In genomic region chr13:52253138-52253537, GRCm38 (mm10) we compare ENCODE assay signal across 9 mouse cellular contexts.
DNase-seq lines count a peak whose midpoint lies in the region; ATAC-seq and TF ChIP-seq lines count a peak whose summit lies in the region.
"Had no signal": no experiment of that assay in that cellular context is flagged by ENCODE, and none has a peak within 500 bp of the region (broad histone marks: within the 10 kb centered on the region; RNA-seq: fewer than 3 reads in every experiment).

No protein-coding gene starts in this region.

- no peaks in the 10 kb centered on the region for H3K27me3 ChIP-seq in heart, embryonic 10.5 days (ENCODE audit: insufficient read depth, poor library complexity, severe bottlenecking)
- H3K27me3 ChIP-seq in forebrain, embryonic 14.5 days (replicated peaks; ENCODE audit: control insufficient read depth, insufficient read depth, low read length) = 0 out of 2 replicates have a peak, but pooled peaks cover 2% of the 10 kb centered on the region
- no peaks in the 10 kb centered on the region for H3K27me3 ChIP-seq in limb, embryonic 10.5 days (ENCODE audit: low read depth, poor library complexity, severe bottlenecking)
- H3K27me3 ChIP-seq in neural tube, embryonic 13.5 days = peaks cover 13% of the 10 kb centered on the region
- H3K27me3 ChIP-seq: neural tube, embryonic 12.5 days had no signal

- WGBS in heart, embryonic 10.5 days = 31% methylated on average over 8 of the region's 8 CpGs
- 32% methylated on average over 8 of the region's 8 CpGs for WGBS in forebrain, embryonic 14.5 days
- 31% methylated on average over 8 of the region's 8 CpGs for WGBS in limb, embryonic 10.5 days
- 33% methylated on average over 8 of the region's 8 CpGs for WGBS in neural tube, embryonic 13.5 days

- peak; percentile 48; the same call in 1 of the 2 replicates for ATAC-seq in forebrain, embryonic 14.5 days
- peak; percentile 59; the same call in 1 of the 2 replicates for ATAC-seq in neural tube, embryonic 13.5 days (ENCODE audit: low read depth)

- no peaks in the 10 kb centered on the region for H3K36me3 ChIP-seq in heart, embryonic 10.5 days
- no peaks in the 10 kb centered on the region for H3K36me3 ChIP-seq in forebrain, embryonic 14.5 days (ENCODE audit: control insufficient read depth, insufficient read depth, low read length)
- H3K36me3 ChIP-seq in limb, embryonic 10.5 days = no peaks in the 10 kb centered on the region
- H3K36me3 ChIP-seq in neural tube, embryonic 13.5 days = no peaks in the 10 kb centered on the region
- H3K36me3 ChIP-seq: neural tube, embryonic 12.5 days had no signal

- H3K4me3 ChIP-seq in heart, embryonic 10.5 days = no peak overlapping the region
- H3K4me3 ChIP-seq in forebrain, embryonic 14.5 days (ENCODE audit: low read depth, low read length) = no peak overlapping the region
- H3K4me3 ChIP-seq in limb, embryonic 10.5 days = no peak overlapping the region
- no peak overlapping the region for H3K4me3 ChIP-seq in neural tube, embryonic 13.5 days
- H3K4me3 ChIP-seq: neural tube, embryonic 12.5 days had no signal

- no peak overlapping the region for H3K4me2 ChIP-seq in forebrain, embryonic 14.5 days (ENCODE audit: low read length)
- no peak overlapping the region for H3K4me2 ChIP-seq in neural tube, embryonic 13.5 days
- H3K4me2 ChIP-seq: neural tube, embryonic 12.5 days had no signal

- peak; percentile 21 for DNase-seq in heart, adult 8-10 months (ENCODE audit: low spot score)
- no peak for DNase-seq in heart, embryonic 10.5 days (ENCODE audit: low spot score)
- peak; percentile 62 for DNase-seq in CD4-positive, CD25-positive, alpha-beta regulatory T cell, adult 2 months (ENCODE audit: low read depth, low spot score)
- peak; percentile 60 for DNase-seq in brain, embryonic 14.5 days (ENCODE audit: low read depth)
- peak; percentile 73 for DNase-seq in forebrain, embryonic 14.5 days (ENCODE audit: low spot score)
- peak; percentile 41 for DNase-seq in limb, embryonic 10.5 days (ENCODE audit: low spot score)
- DNase-seq in right cerebral cortex, adult 18-20 months = no peak

- H3K9me3 ChIP-seq in heart, embryonic 10.5 days = no peaks in the 10 kb centered on the region
- no peaks in the 10 kb centered on the region for H3K9me3 ChIP-seq in forebrain, embryonic 14.5 days (replicated peaks; ENCODE audit: control insufficient read depth, low read length)
- no peaks in the 10 kb centered on the region for H3K9me3 ChIP-seq in limb, embryonic 10.5 days (replicated peaks)
- H3K9me3 ChIP-seq in neural tube, embryonic 13.5 days = no peaks in the 10 kb centered on the region
- H3K9me3 ChIP-seq: neural tube, embryonic 12.5 days had no signal

- H3K9ac ChIP-seq in forebrain, embryonic 14.5 days (ENCODE audit: low read length) = no peak overlapping the region
- no peak overlapping the region for H3K9ac ChIP-seq in neural tube, embryonic 13.5 days
- H3K9ac ChIP-seq: neural tube, embryonic 12.5 days had no signal

- no peak for TF ChIP-seq POLR2A in brain, embryonic 14.5 days (IDR thresholded peaks at IDR 0.05; ENCODE audit: borderline replicate concordance, extremely low read depth, insufficient read depth, insufficient read length, poor library complexity, severe bottlenecking)

- H3K27ac ChIP-seq in heart, embryonic 10.5 days = no peak overlapping the region
- H3K27ac ChIP-seq in forebrain, embryonic 14.5 days (ENCODE audit: low read depth, low read length) = no peak overlapping the region
- no peak overlapping the region for H3K27ac ChIP-seq in limb, embryonic 10.5 days
- no peak overlapping the region for H3K27ac ChIP-seq in neural tube, embryonic 13.5 days (replicated peaks)
- H3K27ac ChIP-seq: neural tube, embryonic 12.5 days had no signal

- TF ChIP-seq CTCF in brain, embryonic 14.5 days (IDR thresholded peaks at IDR 0.05; ENCODE audit: borderline replicate concordance, extremely low read depth, insufficient read depth, insufficient read length) = peak; percentile 74

- peaks cover 5% of the 10 kb centered on the region; the same call in 1 of the 2 replicates for H3K4me1 ChIP-seq in heart, embryonic 10.5 days
- H3K4me1 ChIP-seq in forebrain, embryonic 14.5 days (ENCODE audit: control insufficient read depth, insufficient read depth, low read length) = no peaks in the 10 kb centered on the region
- H3K4me1 ChIP-seq in limb, embryonic 10.5 days = peaks cover 5% of the 10 kb centered on the region; the same call in 1 of the 2 replicates
- no peaks in the 10 kb centered on the region for H3K4me1 ChIP-seq in neural tube, embryonic 13.5 days (replicated peaks)
- H3K4me1 ChIP-seq: neural tube, embryonic 12.5 days had no signal

Comparison
In these comparisons a context has a peak if more than half of its experiments do, and no peak if none do; other contexts are left out.
1. DNase-seq: peak in heart, adult 8-10 months (single experiment), CD4-positive, CD25-positive, alpha-beta regulatory T cell, adult 2 months (single experiment), brain, embryonic 14.5 days (single experiment), forebrain, embryonic 14.5 days (single experiment) and limb, embryonic 10.5 days (single experiment); none in heart, embryonic 10.5 days (single experiment) and right cerebral cortex, adult 18-20 months (single experiment).